Mouse (Mus musculus) liver, embryonic 11.5 days (tissue): ENCODE data around the gene Gjd3. TPM values are rescaled to one million over a fixed set of nuclear protein-coding genes. Genes with fewer than 3 reads are reported as not detected.

Source experiments
- polyA plus RNA-seq: library from polyadenylated mRNA; unstranded; fragments of >200 nt; fragmentation: Nextera tagmentation; extraction: Ambion mirVana; gene quantifications from 2 replicates; pipeline ENCODE4 v1.2.1, GENCODE M21; 2014

Gene Gjd3
- polyA plus RNA-seq, 1 experiment from 2014 or later: 0.21 TPM

Other genes starting within 250 kb of the Gjd3 start
- gene Thra, start 242.4 kb downstream of the Gjd3 start, polyA plus RNA-seq: 26.6 and 31.6 TPM in 2 replicates
- gene Nr1d1, start 207.7 kb downstream of the Gjd3 start, polyA plus RNA-seq: 2.1 and 2.7 TPM in 2 replicates
- gene Msl1, start 187.5 kb downstream of the Gjd3 start, polyA plus RNA-seq: 14.8 and 17.7 TPM in 2 replicates
- gene Casc3, start 178.1 kb downstream of the Gjd3 start, polyA plus RNA-seq: 34.8 and 35.6 TPM in 2 replicates
- 0.39 and 0.55 TPM in 2 replicates for gene Rapgefl1, start 146.2 kb downstream of the Gjd3 start, polyA plus RNA-seq
- 3.8 and 4.7 TPM in 2 replicates for gene Wipf2, start 119.4 kb downstream of the Gjd3 start, polyA plus RNA-seq
- 96.3 and 114 TPM in 2 replicates for gene Cdc6, start 75.2 kb downstream of the Gjd3 start, polyA plus RNA-seq
- 18.6 and 20.1 TPM in 2 replicates for gene Rara, start 55.2 kb downstream of the Gjd3 start, polyA plus RNA-seq
- gene Top2a, start 41.2 kb upstream of the Gjd3 start, polyA plus RNA-seq: 315 and 330 TPM in 2 replicates
- gene Igfbp4, start 58.2 kb upstream of the Gjd3 start, polyA plus RNA-seq: 324 and 328 TPM in 2 replicates
- gene Tns4, start 106.3 kb upstream of the Gjd3 start, polyA plus RNA-seq: 0.21 TPM in 1 of 2 replicates, not detected in the other
- 0.36 and 0.58 TPM in 2 replicates for gene Ccr7, start 172.1 kb upstream of the Gjd3 start, polyA plus RNA-seq
- gene Smarce1, start 248.0 kb upstream of the Gjd3 start, polyA plus RNA-seq: 145 and 150 TPM in 2 replicates